Mouse (Mus musculus) midbrain, embryonic 15.5 days (tissue): ENCODE measurements around the gene Oat. TPM values are rescaled to one million over a fixed set of nuclear protein-coding genes. Genes with fewer than 3 reads are reported as not detected.
A peak's percentile ranks its signal among the peaks of the same experiment; 100 is the strongest.

Experiments
- ATAC-seq: fragments of 200-750 bp; cut with Nextera tagmentation; replicated peaks from 2 replicates; pipeline ENCODE4 v1.8.0; 2017; ENCODE audit warnings: moderate TSS enrichment
- H3K27ac ChIP-seq: fragments of 300-500 bp; sonication (generic); 2 replicates; pipeline ENCODE4 v1.5.1; 2015; ENCODE audit warnings: mild to moderate bottlenecking, inconsistent platforms
- H3K27me3 ChIP-seq: fragments of 300-500 bp; sonication (generic); replicated peaks from 2 replicates; pipeline ENCODE4 v1.6.1; 2015; ENCODE audit warnings: inconsistent platforms
- H3K36me3 ChIP-seq: fragments of 300-500 bp; sonication (generic); replicated peaks from 2 replicates; pipeline ENCODE4 v1.6.1; 2015; ENCODE audit warnings: inconsistent platforms
- H3K4me1 ChIP-seq: fragments of 300-500 bp; sonication (generic); 2 replicates; pipeline ENCODE4 v1.6.1; 2015; ENCODE audit warnings: inconsistent platforms
- H3K4me2 ChIP-seq: fragments of 300-500 bp; sonication (generic); 2 replicates; pipeline ENCODE4 v1.6.1; 2015; ENCODE audit warnings: inconsistent platforms, mild to moderate bottlenecking, moderate library complexity
- H3K4me3 ChIP-seq: fragments of 300-500 bp; sonication (generic); 2 replicates; pipeline ENCODE4 v1.5.1; 2015; ENCODE audit warnings: mild to moderate bottlenecking, inconsistent platforms
- H3K9ac ChIP-seq: fragments of 300-500 bp; sonication (generic); 2 replicates; pipeline ENCODE4 v1.6.1; 2015; ENCODE audit warnings: mild to moderate bottlenecking, inconsistent platforms
- H3K9me3 ChIP-seq: fragments of 300-500 bp; sonication (generic); 2 replicates; pipeline ENCODE4 v1.6.1; 2016; ENCODE audit warnings: inconsistent platforms
- WGBS: fragments of 180-500 bp; shearing (Covaris S2); methylation state at CpG from one replicate; pipeline ENCODE4 v1.1.7; 2015; ENCODE audit warnings: mixed read lengths; 5-methylcytosine and 5-hydroxymethylcytosine counted together
- polyA plus RNA-seq: library from polyadenylated mRNA; unstranded; fragments of >200 nt; fragmentation: Nextera tagmentation; extraction: Ambion mirVana; gene quantifications from 2 replicates; pipeline ENCODE4 v1.2.1, GENCODE M21; 2015

The Oat gene
- polyA plus RNA-seq, result 78.6 and 85.1 TPM in 2 replicates

DNA sequence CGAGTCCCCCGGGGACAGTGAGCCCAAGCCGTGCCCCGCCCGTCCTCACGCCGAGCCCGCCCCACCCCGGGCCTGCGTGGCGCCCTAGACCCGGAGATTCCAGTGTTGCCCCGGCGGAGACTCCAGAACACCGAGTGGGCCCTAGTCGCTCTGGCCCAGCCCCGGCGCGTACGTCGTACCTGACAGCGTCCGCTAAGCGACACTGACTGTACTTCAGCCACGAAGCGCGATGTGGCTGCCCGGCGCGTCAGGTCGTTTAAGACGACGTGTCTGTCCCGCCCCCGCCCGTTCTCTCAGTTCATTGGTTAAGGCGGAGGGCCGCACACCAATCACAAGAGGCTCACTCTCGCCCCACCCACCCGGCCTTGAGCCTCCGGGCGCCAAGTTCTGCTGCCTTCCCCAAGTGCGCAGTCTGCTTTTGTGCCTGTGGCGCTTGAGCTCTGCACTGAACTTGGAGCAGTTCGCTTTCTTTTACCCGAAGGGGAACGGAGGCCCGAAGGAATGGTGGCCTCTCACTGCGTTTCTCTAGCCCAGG lies at the start of gene Oat:
Gene Oat (minus strand): TSS at position 283 of the 535 bp plus-strand sequence.
- peak within 1 kb of the TSS; percentile 84 for H3K27ac ChIP-seq

DNA sequence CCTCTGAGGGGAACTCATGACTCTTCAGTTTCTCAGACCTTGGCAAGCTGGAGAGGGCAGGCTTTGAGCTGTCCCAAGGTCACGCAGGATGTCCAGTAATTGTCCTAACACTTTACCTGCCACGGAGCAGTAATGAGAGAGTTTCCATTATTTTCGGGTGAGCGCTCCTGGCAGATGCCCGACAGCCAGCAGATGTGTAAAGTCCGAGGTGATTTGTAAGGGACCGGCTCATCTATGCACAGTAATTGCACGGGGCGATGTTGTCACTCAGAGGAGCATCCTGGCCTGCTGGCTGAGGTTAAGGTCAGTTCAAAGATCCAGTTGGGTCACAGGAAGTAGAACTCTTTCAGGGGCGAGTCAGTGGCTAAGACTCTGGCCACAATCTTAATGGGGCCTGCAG lies 48.0 kb upstream of the Oat start:
- H3K9me3 ChIP-seq, result no peaks in the 10 kb centered on the region
- H3K9ac ChIP-seq, result no peak overlapping the region
- no peaks in the 10 kb centered on the region for H3K36me3 ChIP-seq
- 77% methylated on average over 10 of the region's 10 CpGs for WGBS
- no peak overlapping the region for H3K4me2 ChIP-seq
- no peak overlapping the region for H3K27ac ChIP-seq
- H3K4me1 ChIP-seq, result no peaks in the 10 kb centered on the region
- no peaks in the 10 kb centered on the region for H3K27me3 ChIP-seq
- H3K4me3 ChIP-seq, result no peak overlapping the region
- ATAC-seq, result no peak

More for the DNA sequence above, at the start of gene Oat:
- Histone ChIP-seq H3K4me3 (peak within 1 kb of the TSS; percentile 83), H3K27me3 (no peaks in the 10 kb centered on the region), H3K9ac (peak within 1 kb of the TSS; percentile 59), H3K4me2 (peak within 1 kb of the TSS; percentile 82), H3K9me3 (no peaks in the 10 kb centered on the region), H3K4me1 (peaks cover 11% of the 10 kb centered on the region), H3K36me3 (no peaks in the 10 kb centered on the region)
- ATAC-seq, result peak; percentile 98
- under 1% methylated on average over 48 of the region's 49 CpGs for WGBS

GRCm38 (mm10) chr7:132619975-132620918 lies 44.0 kb upstream of the Oat start:
- H3K9ac ChIP-seq, result no peak overlapping the region
- H3K9me3 ChIP-seq, result no peaks in the 10 kb centered on the region
- no peaks in the 10 kb centered on the region for H3K4me1 ChIP-seq
- no peak overlapping the region for H3K4me3 ChIP-seq
- H3K4me2 ChIP-seq, result no peak overlapping the region
- no peak for ATAC-seq
- no peaks in the 10 kb centered on the region; the same call in 1 of the 2 replicates for H3K27me3 ChIP-seq
- H3K27ac ChIP-seq, result no peak overlapping the region
- WGBS, result 87% methylated on average over 15 of the region's 15 CpGs
- no peaks in the 10 kb centered on the region for H3K36me3 ChIP-seq

DNA sequence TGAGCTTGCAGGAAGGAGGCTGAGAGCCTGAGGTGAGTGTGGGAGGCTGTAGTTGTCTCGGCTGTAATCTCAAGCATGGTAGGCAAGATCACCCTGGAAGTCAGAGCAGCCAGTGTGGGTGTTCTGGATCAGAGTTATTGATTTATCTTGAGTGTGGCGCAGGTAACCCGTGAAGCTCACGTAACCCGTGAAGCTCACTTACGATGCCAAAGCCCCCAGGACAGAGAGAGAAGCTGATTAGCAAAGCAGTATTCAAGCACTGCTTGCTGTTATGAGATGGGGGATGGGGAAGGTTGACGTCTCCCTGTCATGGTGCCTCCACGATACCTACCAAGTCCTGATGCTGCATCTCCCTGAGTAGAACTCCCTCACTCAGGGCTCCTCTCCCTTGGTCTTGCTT lies 43.4 kb upstream of the Oat start:
- ATAC-seq, result no peak
- no peaks in the 10 kb centered on the region for H3K4me1 ChIP-seq
- H3K4me2 ChIP-seq, result no peak overlapping the region
- no peak overlapping the region for H3K27ac ChIP-seq
- H3K27me3 ChIP-seq, result no peaks in the 10 kb centered on the region; the same call in 1 of the 2 replicates
- 84% methylated on average over 8 of the region's 8 CpGs for WGBS
- no peak overlapping the region for H3K9ac ChIP-seq
- no peaks in the 10 kb centered on the region for H3K9me3 ChIP-seq
- no peak overlapping the region for H3K4me3 ChIP-seq
- H3K36me3 ChIP-seq, result no peaks in the 10 kb centered on the region

- ATAC-seq, result no peak
- Histone ChIP-seq H3K36me3 (no peaks in the 10 kb centered on the region), H3K9ac (no peak overlapping the region), H3K27ac (no peak overlapping the region), H3K27me3 (no peaks in the 10 kb centered on the region; the same call in 1 of the 2 replicates), H3K4me3 (no peak overlapping the region), H3K9me3 (no peaks in the 10 kb centered on the region), H3K4me2 (no peak overlapping the region), H3K4me1 (no peaks in the 10 kb centered on the region)
- WGBS, result 88% methylated on average over 5 of the region's 5 CpGs
Measured at GRCm38 (mm10) chr7:132617021-132617564, 40.9 kb upstream of the Oat start.

GRCm38 (mm10) chr7:132616391-132616790 lies 40.2 kb upstream of the Oat start:
- 22% methylated on average over 6 of the region's 6 CpGs for WGBS

DNA sequence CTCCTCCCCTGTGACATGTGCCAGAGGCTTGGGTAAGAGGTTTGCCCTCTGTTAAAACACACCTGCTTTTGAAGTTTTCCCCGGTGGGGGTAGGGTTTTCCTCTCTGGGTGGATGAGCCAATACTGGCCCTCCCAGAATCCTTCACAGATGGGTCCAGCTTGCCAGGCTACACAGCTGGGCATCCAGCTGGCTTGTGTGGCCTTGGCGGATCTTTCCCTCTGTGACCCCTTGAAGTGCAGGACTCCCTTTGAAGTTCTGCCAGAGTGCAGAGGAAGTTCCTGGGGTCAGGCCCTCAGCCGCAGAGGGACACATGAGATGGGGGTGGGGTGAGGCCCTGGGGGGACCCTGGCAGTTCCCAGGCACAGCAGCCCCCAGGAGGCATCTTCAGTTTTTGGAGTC lies 39.1 kb upstream of the Oat start:
- H3K27me3 ChIP-seq, result no peaks in the 10 kb centered on the region; the same call in 1 of the 2 replicates
- ATAC-seq, result no peak

More at GRCm38 (mm10) chr7:132616391-132616790, 40.2 kb upstream of the Oat start:
- no peak for ATAC-seq
- H3K27ac ChIP-seq, result no peak overlapping the region
- no peaks in the 10 kb centered on the region for H3K36me3 ChIP-seq
- H3K4me2 ChIP-seq, result no peak overlapping the region
- H3K27me3 ChIP-seq, result no peaks in the 10 kb centered on the region; the same call in 1 of the 2 replicates
- no peaks in the 10 kb centered on the region for H3K9me3 ChIP-seq
- H3K9ac ChIP-seq, result no peak overlapping the region
- no peak overlapping the region for H3K4me3 ChIP-seq
- H3K4me1 ChIP-seq, result no peaks in the 10 kb centered on the region

DNA sequence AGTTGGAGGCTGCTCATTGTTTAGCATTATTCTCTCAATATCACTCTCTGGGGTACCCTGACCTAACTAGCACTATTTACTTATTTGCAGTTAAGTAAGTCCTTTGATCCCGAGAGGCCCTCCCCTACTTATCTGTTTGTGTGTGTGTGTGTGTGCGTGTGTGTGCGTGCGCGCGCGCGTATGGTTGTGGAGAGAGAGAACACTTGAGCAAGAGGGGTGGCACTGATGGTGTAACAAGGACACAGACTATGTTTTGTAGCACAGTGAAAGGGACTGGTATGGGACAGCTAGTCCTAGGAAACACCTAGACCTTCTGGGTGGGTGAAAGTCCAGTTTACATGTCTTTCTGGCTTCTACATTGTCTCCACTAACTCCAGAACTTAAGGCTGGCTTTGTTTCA lies 35.3 kb upstream of the Oat start:
- 94% methylated on average over 8 of the region's 8 CpGs for WGBS
- H3K4me2 ChIP-seq, result no peak overlapping the region
- no peaks in the 10 kb centered on the region for H3K9me3 ChIP-seq
- H3K27ac ChIP-seq, result no peak overlapping the region
- H3K27me3 ChIP-seq, result peaks cover 7% of the 10 kb centered on the region; the same call in 1 of the 2 replicates
- H3K36me3 ChIP-seq, result no peaks in the 10 kb centered on the region
- H3K4me3 ChIP-seq, result no peak overlapping the region
- H3K4me1 ChIP-seq, result peaks cover 5% of the 10 kb centered on the region; the same call in 1 of the 2 replicates
- no peak for ATAC-seq
- H3K9ac ChIP-seq, result no peak overlapping the region

More for the DNA sequence above, 39.1 kb upstream of the Oat start:
- Histone ChIP-seq H3K4me1 (peaks cover 5% of the 10 kb centered on the region; the same call in 1 of the 2 replicates), H3K27ac (no peak overlapping the region), H3K9me3 (no peaks in the 10 kb centered on the region), H3K4me3 (no peak overlapping the region), H3K4me2 (no peak overlapping the region), H3K36me3 (no peaks in the 10 kb centered on the region), H3K9ac (no peak overlapping the region)
- 22% methylated on average over 3 of the region's 3 CpGs for WGBS

DNA sequence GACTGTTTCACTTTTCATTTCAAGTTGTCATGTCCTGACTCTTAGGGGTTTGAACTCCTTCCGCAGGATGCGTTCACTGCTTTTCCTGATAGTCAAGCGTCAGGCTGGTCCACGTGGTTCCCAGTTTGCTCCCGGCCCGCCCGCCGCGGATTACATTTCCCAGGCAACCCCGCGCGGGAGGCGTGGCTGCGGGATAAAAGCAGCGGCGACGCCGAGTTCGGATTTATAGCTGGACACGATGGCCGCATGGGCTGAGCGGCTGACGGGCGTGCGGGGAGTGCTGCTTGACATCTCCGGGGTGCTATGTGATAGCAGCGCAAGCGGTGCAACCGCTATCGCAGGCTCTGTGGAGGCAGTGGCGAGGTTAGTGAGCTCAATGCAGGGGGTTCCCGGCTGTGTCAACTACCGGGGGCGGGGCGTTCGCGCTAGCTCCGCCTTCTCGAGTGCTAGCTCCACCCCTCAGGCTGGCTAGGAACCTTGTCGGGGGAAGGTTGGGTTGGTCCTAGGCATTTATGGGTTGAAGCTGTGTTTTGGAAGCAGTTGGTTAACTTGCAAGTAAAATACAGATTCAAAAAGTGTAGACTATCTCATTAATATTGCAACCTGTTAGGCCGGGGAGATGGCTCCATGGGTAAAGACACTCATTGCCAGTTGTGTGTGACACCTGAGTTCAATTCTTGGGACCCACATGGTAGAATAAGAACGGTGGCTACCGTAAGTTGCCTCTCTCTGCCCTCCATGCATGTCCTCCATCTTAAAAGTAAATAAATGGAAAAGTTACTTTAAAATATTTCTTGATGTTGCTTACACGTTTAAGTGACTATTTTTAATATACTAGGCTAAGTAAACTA lies 34.5 kb upstream of the Oat start, which contains the start of gene Lhpp:
Gene Lhpp (plus strand): TSS at position 171 of the 851 bp plus-strand sequence.
- H3K27me3 ChIP-seq, result peaks cover 7% of the 10 kb centered on the region; the same call in 1 of the 2 replicates
- H3K4me1 ChIP-seq, result peaks cover 5% of the 10 kb centered on the region; the same call in 1 of the 2 replicates
- peak within 1 kb of the TSS; percentile 62 for H3K9ac ChIP-seq
- H3K36me3 ChIP-seq, result no peaks in the 10 kb centered on the region
- 8% methylated on average over 44 of the region's 44 CpGs for WGBS
- H3K9me3 ChIP-seq, result no peaks in the 10 kb centered on the region
- H3K27ac ChIP-seq, result peak within 1 kb of the TSS; percentile 58; the same call in 1 of the 2 replicates
- H3K4me2 ChIP-seq, result peak within 1 kb of the TSS; percentile 67
- ATAC-seq, result peak; percentile 92
- H3K4me3 ChIP-seq, result peak within 1 kb of the TSS; percentile 60

- no peaks in the 10 kb centered on the region for H3K36me3 ChIP-seq
- H3K9ac ChIP-seq, result no peak overlapping the region
- H3K4me2 ChIP-seq, result no peak overlapping the region
- H3K27ac ChIP-seq, result no peak overlapping the region
- peaks cover 5% of the 10 kb centered on the region; the same call in 1 of the 2 replicates for H3K4me1 ChIP-seq
- ATAC-seq, result no peak
- H3K9me3 ChIP-seq, result no peaks in the 10 kb centered on the region
- H3K27me3 ChIP-seq, result peaks cover 9% of the 10 kb centered on the region; the same call in 1 of the 2 replicates
- no peak overlapping the region for H3K4me3 ChIP-seq
- 93% methylated on average over 4 of the region's 4 CpGs for WGBS
Measured at GRCm38 (mm10) chr7:132608316-132609020, 32.3 kb upstream of the Oat start.

DNA sequence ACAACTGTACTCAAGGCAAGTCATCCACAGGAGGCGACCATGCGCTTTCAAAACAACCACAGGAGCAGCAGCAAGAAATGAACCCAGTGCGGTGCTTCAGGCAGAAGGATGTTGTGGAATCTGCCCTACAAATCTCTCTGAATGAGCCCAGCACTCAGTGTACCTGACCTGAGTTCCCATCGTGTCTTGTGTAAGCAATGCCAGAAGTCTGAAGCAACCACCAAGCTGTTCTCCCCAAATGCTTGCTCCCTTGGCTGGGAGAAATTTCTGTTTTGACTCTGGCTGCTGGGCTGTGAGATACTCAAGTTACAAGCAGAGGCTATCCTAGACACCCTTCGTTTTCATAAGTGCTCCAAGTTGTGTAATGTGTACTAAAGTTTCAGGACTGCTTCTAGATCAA lies 29.5 kb upstream of the Oat start:
- ATAC-seq, result no peak

More for the DNA sequence above, 29.5 kb upstream of the Oat start:
- no peak overlapping the region for H3K27ac ChIP-seq
- no peak overlapping the region for H3K9ac ChIP-seq
- H3K36me3 ChIP-seq, result no peaks in the 10 kb centered on the region
- H3K4me2 ChIP-seq, result no peak overlapping the region
- no peaks in the 10 kb centered on the region for H3K9me3 ChIP-seq
- peaks cover 5% of the 10 kb centered on the region; the same call in 1 of the 2 replicates for H3K4me1 ChIP-seq
- 60% methylated on average over 5 of the region's 5 CpGs for WGBS
- H3K4me3 ChIP-seq, result no peak overlapping the region
- H3K27me3 ChIP-seq, result peaks cover 28% of the 10 kb centered on the region
